Mouse (Mus musculus) cerebellum, postnatal 14 days (tissue): ENCODE measurements around the gene Lmo4.

Experiments
- DNase-seq, 2 experiments: peaks; one replicate each; pipeline ENCODE4 v3.0.0; 2021; ENCODE audit warnings: mixed read lengths in 2 of 2

Lmo4 gene

DNA sequence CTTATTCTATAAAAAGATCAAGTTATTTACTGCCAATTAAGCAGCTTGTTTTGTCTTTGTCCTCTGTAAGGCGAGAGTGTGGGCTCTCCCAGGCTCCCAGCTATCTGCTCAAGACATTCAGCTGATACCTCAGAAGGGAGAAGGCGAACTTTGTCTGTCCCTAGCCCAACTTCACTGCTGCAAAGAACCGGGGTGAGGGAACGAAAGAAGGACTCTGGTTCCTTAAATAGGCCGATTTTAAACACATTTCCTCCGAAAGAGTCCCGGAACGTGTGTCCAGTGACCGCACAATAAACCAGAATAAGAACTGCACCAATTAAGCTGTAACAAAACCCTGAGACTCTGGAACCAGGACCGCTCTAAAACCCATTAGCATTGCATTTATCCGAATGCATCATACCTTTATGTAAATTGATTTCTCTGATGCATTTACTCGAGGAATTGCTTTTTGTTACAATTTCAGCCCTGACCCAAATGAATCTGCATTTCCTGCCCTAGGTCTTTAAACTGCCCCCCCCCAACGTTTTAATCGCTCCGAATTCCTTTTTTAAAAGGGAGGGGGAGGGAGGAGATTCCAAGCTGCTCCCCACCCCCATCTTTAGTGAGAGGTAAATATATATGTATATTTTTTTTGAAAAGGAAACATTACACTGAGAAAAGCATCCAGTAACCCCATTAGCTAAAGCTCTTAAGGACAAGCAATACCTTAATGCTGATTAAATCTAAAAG is 1.6 kb downstream of the Lmo4 start:
- no peak for DNase-seq

DNA sequence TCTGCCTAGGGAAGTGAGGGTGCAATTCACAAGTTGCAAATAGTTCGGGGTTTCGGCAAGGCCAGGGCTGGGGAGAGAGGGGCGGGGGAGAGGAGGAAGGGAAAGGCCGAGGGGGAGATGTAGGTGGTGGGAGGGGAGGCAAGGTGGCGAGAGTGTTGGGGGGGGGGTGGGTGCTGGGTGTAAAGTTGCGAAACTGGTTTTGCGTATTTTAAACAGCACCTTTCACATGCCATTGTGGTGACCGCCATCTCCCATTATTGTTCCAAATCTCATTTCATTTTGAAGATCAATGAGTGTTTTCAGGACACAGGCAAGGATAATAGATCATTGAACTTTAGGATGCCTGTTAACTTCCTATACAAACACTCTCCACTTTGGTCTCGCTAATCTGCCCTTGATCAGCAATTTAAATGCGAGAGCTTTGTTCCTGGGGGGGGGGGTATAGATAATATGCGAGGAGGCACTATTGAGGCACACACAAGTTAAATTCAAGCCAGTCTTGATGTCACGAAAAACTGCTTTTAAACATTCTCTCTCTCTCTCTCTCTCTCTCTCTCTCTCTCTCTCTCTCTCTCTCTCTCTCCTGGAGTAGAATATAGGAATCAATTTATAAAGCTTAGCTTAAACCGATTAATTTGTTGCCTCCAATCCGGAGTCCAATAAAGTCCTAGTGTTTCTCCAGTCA is 2.3 kb downstream of the Lmo4 start:
- DNase-seq, result no peak

DNA sequence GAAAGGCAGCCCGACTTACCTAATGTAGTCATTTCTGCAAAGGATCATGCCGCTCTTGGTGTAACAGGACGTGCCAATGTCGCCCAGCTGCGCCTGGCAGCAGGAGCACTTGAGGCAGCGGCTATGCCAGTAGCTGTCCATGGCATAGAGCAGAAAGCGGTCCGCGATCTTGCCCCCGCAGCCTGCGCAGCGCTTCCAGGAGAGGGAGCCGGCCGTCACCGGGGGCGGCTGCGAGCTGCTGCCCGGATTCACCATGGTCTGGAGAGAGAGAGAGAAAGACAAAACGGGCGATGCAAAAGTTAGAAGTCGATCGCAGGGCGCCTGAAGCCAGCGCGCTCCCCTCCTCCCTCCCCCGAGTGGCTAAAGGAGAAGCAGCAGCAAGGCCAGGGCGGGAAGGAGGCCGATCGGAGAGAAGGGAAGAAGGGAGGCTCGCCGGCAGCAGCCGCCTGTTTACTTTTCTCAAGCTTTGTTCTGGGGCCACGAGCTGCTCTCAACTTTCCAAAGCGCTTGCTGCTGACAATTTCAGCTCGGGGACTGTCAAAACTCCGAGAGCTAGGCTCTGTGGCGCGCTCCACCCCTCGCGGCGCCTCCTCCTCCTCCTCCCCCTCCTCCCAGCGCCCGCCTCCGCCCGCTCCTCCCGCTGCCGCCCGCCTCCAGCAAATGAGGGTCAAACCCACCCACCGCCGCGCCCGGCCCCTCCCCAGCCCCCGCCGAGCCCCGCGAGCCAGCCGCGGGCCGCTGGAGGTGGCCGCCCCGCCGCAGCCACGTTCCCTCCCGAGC is 3.0 kb downstream of the Lmo4 start:
- peak; percentile 62 to 65 for DNase-seq

DNA sequence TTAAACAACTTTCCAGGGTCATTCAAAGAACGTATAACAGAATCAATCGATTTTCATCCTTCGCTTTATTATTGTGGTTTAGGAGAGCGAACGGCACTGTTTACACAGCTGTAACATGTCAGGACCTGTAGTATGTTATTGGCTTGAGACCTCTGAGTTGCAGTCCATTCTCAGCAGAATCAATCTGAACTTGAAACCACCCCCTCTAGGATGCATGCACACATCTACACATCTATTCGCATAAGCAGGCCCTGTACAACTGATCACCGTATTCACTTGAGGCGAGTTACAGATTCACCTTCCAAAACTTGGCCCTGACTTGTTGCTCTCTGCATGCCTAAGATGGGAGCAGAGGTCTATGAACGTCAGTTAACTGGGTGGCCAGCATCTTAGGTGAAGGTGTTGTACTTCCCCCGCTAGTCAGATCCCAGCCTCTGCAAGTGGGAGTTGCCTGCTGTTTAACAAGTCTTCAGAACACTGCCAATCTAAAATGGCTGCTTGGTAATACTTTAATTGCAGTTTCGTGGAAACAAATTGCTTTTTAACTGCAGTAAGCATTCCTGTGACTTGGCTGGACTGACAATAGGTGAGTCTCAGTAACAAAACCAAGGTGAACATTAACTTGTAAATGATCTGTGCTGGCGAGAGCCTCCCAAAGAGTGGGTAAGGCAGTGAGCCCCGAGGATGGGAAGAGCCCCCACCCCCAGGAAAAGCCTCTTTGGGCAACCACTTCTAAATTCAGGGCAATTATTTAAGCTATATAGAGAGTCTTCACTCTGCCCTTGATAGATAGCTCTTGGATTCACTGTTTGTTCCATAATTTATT is 19.5 kb downstream of the Lmo4 start:
- no peak for DNase-seq

DNA sequence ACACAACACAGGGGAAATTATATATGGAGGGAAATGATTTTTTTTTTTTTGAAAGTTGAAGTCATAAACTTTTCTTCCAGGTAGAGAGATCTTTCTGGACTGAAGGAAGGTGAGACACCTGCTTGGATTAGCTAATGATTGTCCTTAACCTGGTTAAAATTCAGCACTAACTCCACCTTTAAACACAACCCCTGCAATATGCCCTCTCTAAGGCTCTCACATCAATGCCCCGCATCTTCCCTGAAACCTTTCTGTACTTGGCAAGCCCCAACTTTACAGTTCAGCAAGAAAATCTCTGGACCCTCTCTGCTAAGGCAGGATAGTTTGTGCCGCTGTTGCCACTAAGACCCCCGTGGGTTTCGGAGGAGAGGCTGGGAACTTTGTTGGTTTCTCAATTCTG is 20.1 kb downstream of the Lmo4 start:
- no peak for DNase-seq

DNA sequence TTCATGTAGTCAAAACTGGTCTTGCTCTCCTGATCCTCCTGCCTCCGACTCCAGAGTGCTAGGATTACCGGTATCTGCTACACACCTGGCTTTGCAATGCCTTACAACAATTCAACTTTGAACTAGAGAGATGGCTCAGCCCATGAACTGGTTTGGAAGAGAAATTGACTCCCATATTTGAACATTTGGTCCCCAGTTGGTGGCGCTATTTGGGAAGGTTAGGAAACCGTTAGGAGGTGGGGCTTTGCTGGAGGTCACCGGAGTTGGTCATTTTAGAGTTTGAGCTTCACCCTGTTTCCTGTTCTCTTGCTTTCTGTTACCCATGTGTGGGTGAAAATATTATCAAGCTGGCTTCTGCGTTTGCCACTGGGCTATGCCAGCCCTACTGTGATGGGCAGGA is 22.8 kb downstream of the Lmo4 start:
- DNase-seq, result no peak

DNA sequence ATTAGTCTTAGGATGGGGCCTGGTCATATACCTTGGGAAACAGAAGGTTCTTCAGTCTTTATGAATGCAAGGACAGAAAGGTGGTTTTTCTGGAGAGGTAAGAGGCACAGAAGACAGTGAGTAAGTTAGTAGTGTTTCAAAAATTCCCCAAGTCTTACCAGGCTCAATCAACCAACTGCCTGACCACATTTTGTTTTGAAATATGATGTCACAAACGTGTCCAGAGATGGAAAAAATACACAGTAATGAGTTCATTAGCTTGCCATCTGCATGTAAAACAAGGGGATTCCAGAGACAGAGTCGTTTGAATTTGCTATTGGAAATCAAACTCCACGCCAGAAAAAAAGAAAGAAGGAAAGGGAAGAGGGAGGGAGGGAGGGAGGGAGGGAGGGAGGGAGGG is 26.1 kb downstream of the Lmo4 start:
- no peak for DNase-seq

DNA sequence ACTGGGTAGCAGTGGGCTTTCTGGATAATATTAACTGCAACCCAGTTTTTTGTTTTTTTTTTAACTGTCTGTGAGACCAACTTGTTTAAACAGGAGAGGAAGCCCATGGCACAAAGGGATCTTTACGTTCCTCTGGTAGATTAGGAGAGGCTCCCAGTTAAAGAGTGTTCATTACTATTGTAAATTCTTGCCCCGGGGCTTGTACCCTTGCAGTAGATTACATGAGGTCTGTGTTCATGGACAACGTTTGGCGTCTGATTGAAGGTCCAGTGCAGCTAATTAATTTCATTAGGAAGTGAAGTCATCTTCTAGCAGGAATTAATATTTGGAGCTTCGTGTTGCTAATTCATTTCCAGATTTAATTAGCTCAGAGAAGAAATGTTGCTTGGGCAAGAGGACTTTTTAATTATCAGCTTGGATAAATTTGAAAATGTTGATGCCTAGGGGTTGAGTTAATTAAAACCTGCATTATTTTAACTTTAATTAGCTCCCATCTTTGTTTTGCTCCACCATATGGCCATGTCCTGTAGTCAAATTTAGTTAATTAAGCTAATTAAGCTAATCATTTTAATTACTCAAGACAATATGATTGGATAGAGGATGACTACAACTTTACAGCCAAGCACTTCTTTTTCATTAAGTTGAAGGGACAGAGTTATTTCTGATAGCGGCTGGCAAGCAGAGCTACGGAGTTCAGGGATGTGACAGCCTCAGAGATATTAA is 31.0 kb downstream of the Lmo4 start:
- DNase-seq, result no peak

DNA sequence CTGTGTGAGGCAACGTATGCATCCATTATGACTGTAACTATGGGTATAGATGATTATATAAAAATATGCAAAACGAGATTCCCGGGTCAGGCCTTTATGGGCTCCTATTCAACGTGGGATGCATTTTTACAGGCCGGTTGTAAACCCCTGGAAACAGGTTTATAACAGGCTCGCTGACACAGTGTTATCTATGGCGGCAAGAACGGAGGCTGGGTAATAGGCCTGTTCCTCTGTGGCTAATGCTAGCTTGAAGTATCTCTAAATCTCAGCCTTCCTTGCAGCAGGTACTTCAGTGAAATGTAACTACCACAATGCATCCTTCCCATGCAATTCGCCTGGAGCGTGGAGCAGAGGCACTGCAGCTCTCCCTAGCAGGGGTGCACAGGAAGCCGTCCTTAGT is 31.9 kb downstream of the Lmo4 start:
- no peak for DNase-seq

DNA sequence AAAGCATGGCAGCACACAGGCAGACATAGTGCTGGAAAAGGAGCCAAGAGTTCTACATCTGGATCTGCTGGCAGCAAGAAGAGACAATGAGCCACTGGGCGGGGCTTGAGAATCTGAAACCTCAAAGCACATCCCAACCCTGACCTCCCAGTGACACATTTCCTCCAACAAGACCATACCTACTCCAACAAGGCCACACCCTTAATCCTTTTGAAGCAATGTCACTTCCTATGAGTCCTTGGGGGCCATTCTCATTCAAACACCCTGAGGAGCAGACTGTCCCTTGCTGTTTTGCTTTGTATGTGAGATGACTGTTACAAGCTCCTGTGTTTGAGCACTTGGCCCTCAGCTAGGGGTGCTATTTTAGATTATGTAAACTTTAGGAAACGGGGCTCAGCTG is 33.3 kb downstream of the Lmo4 start:
- DNase-seq, result no peak

DNA sequence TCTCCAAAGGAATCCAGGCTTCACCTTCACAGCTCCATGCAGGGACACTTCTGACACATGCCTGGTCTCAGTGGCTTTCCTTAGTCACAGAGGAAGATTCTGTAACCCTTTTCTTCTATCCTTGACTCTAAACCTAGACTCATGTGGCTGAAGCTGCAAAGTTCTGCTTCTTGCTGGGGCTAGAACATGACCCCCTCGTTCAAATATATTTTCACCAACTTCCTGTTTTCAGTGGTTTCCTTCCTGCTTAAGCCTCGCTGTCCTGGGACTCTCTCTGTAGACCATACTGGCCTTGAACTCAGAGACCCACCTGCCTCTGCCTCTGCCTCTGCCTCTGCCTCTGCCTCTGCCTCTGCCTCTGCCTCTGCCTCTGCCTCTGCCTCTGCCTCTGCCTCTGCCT is 34.5 kb downstream of the Lmo4 start:
- DNase-seq, result no peak

DNA sequence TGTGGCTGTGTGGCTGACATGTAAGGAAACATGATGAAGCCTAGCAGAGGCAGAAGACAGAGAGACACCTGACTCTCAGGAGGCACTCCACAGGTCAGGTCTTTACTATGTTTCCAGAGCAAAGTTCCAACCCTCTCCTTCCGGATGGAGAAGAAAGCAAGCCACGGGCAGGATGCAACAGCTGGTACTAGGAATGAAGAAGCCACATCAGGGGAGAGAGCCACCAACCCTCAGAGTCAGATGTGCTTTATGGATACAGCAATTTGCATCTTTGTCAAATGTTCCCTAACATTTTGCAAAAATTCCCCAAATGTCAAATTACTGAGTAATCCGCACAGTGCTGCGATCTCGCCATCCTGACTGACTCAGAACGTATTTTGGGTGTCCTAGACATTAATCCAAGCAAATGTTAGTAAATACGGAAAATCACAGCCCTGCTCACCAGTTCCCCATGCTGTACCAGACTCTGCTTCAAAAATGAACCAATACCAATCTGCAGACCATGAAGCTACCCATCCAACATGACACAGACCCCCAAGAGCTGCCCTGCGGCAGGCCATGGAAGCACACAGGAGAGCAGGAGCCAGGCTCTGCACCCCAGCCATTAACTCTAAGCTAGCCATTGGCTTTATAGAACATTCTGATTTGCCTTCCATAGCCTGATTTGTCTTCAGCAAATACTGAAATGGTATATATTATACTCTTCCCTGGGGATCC is 38.4 kb downstream of the Lmo4 start:
- DNase-seq, result no peak

DNA sequence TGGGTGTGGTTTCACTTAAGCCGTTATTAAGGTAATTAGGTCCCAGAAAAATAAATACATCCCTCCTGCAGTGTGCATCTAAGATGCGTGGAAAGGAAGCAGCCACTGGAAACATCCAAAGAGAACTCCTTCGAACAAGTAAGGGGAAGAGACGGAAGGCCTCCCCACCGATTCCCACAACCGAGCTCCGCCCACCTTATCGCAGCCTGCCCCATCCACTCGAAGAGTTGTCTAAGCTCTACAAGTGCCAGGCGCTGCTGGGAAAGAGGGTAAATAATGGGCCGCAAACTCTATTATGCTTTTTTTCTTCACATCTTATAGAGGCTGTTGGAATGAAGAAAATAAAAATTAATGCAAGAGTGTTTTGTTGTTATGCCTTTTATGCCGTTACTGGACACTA is 39.6 kb downstream of the Lmo4 start:
- DNase-seq, result no peak

DNA sequence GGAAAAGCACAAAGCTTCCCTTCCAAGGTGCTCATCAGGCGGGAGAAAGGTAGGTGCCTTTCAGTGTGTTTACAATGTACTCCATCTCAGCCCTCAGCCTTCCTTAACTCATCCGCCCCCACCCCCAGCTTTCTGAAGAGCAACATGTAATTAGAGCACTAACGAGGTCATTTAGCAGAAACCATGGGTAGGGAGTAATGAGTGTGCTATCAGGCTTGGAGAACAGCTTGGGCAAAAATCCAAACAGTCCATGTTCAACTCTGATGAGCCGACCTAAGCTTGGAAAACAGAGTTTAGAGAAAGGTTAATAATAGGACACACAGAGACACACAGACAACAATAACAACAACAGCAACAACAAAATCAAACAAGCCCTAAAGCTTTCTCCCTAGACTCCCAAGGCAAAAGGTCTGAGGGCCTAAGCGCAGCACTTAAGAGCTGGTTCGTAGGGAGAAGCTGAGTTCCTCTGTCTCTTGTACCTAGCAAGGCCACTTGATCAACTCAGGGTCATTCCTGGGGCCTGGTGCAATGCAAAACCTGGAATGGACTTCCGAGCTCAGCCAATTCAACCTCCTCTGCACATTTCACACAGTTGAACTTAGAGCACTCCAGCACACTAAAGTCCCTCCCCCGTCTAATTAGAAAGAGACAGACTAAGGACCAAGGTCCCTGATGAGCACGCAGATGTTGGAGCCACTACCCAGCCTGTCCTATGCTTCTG is 40.2 kb downstream of the Lmo4 start:
- no peak for DNase-seq

DNA sequence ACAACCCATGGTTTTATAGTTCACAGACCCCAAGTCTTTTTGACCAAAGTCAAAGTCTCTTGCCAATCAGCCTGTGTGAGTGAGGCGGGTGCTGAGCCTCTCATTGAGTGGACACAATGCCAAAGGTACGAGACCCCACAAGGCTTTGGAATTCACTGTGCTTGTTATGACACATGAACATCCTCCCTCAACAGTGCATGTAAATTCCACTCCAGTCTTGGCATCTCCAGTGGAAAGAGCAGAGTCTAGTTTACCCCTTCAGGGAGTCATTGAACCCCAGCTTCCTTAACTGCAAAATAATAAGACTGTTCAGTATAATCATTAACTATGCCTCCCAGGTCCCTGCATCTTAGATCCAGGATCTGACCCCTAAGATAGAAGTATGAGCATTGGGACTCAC is 41.3 kb downstream of the Lmo4 start:
- DNase-seq, result no peak

DNA sequence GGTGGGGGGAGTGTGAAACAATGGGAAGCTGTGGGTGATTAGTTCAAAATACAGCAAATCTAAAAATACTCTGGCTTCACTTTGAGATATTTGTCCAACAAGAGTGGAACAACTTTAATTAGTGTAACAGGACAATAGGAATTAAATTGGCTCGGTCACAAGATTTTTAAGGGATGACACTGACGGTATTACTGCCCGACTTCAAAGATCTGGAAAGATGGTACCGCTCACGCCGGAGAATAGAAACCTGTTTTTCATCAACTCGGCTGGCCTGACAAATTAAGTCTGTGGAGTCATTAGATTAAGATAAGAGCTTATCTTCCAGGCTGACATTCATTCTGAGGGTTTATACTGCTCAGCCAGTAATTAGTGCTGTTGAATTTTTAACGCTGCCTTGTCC is 42.9 kb downstream of the Lmo4 start:
- no peak for DNase-seq

DNA sequence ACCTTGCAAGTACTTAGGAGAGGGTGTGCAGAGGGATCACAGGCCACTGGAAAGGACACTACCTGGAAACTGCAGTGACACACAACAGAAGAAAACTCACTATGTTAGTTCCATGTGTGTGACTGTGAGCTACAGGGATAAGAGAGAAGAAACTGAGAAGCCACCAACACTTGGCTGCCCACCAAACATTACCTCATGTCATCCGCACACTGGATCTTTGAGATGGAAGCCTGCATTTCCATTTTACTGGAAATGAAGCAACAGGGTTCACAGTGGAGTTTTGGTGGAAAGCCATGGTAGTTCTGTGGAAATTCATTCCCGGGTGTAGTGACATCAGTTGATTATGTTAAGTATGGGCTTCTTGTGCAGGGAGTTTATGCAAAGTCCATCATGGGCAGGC is 43.8 kb downstream of the Lmo4 start:
- DNase-seq, result peak in 1 of 2 experiments; percentile 24

DNA sequence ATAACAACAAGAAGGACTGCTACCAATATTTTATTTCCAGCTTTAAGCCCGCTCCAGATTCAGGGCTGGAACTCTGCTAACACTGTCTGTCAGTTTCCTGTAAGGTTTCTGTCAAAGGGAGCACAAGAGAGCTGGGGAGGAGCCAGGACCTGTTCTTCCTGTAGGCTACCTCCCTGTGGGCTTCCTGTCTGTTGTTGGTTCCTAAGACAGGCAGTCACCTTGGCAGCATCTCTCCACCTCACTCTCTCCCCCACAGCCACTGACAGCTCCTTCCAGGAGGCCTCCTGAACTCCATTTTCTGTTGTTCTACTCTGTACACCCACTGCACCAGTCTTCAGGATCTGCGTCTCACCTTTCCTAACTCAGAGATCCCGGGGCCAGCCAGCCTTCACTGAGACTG is 49.3 kb downstream of the Lmo4 start:
- peak in 1 of 2 experiments; percentile 6 for DNase-seq

DNA sequence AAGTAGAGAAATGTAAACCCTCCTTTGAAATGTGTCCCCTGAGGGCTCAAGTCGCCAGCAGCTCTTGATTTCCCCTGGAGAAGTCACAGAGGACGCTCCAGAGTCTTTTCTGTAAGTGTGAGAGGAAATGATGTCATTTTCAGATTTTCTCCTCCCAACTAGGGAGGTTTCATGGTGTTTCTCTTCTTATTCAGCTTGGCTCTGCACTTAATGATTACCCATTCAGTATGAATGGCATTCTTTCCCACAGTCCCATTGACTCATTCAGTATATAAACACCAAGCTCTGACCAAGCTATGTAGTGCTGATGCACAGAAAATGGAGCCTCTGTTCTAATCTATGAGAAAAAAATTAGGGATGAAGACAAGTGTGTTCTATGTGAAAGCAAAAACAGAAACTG is 51.6 kb downstream of the Lmo4 start:
- DNase-seq, result no peak

DNA sequence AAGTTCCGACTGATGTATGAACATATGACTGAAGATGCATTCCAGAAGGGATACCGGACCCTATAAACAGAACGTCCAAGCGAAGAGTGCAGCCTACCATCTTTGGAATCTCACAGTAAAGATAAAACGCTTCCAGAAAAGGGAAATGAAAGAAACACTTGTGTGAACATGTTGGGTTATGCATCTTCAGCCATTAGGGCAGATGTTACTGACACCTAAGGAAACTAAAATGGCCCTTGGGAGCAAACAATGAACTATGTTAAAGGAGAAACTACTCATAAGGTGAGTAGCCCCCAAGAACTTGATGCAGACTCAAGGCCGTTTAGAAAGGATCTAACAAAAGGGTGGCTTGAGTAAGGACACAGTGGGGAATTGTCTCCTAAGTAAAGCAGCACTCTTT is 54.0 kb downstream of the Lmo4 start:
- DNase-seq, result no peak

DNA sequence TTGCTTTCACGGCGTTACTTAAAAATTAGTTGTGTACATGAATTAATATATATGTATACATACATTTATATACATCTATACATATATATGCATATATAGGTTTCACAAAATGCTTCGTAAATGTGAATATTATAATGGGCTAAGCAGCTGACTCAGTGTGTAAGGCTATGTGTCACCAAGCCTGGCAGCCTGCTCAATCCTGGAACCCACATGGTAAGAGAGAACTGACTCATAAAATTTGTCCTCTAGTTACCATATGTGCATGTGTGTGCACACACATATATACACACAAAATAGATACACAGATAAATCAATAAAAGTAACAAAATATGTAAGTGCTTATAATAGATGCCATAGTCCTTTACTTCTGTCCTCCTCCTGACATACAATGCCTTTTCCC is 56.8 kb downstream of the Lmo4 start:
- DNase-seq, result no peak
